Mouse (Mus musculus): ENCODE results near the gene Krt81. TPM values are rescaled to one million over a fixed set of nuclear protein-coding genes. Genes with fewer than 3 reads are reported as not detected.

Krt81 gene
- polyA plus RNA-seq, 1 experiment = not detected

DNA sequence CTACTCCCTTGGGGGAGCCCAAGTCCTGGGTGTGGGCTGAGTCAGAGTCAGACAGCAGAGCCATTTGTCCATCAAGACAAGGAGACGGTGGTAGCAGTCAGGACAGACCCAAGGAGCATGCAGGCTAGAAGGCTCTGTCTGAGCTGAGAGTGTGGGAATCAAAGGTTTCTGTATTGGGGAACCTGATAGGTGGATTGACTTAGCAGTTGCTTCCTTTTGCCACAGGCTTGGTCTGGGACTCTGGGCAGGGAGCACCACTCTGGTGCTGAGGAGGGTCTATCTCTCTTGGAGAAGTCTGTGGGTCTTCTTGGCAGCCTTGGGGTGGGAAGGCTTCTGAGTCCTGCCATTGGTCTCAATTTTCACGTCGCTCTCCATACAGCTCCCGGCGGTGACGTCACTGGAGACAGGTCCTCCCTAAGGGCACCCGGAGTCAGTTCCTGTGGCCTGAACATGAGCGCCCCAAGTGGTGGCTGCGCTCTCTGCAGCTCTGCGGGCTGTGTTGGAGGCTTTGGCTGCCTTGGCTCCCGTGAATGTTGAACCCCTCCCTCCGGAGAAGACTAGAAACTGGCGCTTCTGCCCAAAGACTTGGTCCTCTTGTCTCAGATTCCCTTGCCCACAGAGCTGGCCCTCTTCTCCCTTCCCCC is 10.3 kb downstream of the Krt81 start:
- DNase-seq (ENCODE audit: low spot score) = peak; percentile 48

DNA sequence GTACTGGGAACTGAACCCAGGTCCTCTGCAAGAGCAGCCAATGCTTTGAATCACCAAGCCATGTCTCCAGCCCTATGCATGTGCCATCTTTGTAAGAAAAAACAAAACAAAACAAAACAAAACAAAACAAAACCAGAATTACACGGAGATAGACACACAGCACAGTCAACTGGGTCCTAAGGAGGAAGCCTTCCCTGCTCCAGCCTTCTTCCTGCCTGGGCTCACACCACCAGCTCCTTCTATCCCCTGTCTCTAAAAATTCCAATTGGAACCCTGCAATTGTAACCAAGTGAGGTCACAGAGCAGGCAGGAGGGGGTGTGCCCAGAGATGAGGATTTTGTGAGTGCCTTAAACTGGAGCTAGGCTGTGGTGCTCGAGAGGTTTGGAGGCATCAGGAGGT is 16.1 kb downstream of the Krt81 start, which contains the start of gene Krt88:
Krt88 (plus strand) TSS at position 301 of the 400 bp plus-strand sequence.
- DNase-seq (ENCODE audit: low spot score) = no peak

DNA sequence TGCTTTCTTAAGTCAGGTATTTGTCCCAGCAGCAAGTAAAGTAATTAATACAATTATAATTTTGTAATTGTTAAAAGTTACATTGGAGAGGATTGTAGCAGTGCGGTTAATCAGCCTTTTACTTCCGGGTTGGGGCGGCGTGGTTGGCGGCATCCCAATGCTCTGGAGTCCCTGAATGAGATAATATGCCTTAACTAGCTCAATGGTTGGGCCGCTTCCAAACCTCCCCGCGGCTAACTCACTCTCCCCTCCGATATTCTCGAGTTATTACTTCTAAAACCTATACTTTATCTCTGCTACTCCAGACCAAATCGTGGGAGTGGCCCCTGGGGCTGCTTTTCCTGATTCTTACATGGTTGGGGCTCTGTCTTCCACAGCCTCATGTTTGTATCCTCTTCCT is 17.0 kb downstream of the Krt81 start:
- DNase-seq (ENCODE audit: low spot score) = no peak

DNA sequence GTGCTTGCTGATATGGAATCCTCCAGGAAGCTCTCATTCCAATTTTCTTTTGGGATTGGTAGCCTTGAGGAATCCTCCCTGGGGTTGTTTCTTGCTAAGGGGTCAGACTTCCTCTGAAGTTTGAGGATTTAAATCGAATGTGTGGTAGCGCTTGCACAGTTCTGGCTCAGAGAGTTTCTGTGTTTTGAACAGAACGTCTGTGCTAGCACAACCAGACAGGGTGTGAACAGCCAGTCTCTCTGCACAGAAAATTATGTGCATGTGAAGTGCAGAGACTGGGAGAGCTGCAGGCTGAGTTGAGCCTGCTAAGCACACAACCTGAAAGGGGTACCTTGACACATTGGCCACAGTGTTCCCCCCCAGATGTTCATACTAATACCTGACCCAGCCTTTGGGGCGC is 22.7 kb downstream of the Krt81 start:
- DNase-seq (ENCODE audit: low spot score) = no peak

DNA sequence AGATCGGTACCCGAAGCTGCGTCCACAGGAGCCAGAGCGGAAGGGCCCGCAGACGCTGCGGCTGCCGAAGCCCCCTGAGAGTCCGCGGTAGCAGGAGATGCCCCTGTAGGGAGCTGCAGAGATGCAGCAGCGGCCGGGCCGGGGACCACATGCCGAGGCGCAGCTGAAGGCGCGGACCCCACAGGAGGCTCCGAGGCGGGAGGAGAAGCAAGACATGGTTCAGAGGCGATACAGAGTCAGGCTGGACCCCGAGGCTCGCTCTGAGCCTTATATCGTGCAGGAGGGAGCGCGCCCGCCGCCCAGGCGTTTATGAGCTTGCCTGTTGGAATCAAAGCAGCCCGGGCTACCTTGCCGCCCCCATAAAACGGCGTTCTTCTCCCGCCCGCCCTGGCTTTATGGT is 25.0 kb downstream of the Krt81 start, which contains the start of gene Krt87:
Krt87 (minus strand) TSS at position 250 of the 400 bp plus-strand sequence.
- no peak for DNase-seq (ENCODE audit: low spot score)

DNA sequence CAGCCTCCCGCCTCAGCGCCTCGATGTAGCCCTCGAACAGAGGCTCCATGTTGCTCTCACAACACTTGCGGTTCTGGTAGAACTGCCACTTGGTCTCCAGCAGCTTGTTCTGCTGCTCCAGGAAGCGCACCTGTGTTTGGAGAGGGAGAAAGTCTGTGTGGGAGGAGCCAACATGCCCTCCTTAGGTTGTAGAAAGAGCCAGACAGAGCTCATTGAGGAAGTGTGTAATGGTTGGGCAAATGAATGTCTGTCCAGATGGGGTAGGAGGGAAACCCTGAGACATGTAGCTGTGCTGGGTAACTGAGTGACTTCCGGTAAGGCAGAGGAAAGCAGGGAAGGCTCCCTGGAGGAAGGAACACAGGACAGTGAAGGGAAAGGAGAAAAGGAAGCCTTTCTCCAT is 26.9 kb downstream of the Krt81 start:
- no peak for DNase-seq (ENCODE audit: low spot score)

DNA sequence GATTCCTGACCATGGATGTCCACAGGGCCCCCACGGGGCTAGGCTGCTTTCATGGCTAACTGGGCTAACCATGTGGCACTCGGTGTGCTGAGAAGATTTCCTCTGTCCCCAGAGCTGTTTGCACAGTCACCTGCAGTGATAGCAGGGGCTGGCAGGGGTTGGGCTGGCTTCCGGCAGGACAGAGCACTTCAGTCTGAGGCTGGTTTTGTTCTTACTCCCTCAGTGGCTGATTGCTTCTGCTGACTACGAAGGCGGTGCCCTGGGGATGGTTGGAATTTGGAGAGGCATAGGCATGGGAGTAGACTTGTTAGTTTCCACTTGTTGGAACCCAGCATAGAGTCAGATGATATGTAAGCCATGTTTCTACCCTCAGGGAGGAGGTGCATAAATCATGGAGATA is 38.6 kb downstream of the Krt81 start:
- no peak for DNase-seq (ENCODE audit: low spot score)

DNA sequence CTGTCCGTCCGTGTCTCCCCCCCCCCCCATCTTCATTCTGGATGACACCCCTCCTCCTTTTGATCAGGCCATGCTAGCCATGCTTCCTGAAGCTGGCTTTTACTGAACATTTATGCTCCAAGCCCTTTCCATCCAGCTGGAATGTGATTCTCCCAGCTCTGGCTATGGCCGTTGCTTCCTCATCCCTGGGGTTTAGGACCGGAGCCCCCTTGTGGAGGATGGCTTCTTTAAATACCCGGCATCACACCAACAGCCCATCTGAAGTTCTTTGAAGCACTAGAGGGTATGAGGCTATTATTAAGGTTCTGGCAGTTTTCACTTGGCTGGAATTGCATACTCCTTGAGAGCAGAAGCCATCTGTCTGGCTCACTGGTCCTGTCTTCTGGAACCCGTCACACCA is 42.6 kb downstream of the Krt81 start:
- no peak for DNase-seq (ENCODE audit: low spot score)

DNA sequence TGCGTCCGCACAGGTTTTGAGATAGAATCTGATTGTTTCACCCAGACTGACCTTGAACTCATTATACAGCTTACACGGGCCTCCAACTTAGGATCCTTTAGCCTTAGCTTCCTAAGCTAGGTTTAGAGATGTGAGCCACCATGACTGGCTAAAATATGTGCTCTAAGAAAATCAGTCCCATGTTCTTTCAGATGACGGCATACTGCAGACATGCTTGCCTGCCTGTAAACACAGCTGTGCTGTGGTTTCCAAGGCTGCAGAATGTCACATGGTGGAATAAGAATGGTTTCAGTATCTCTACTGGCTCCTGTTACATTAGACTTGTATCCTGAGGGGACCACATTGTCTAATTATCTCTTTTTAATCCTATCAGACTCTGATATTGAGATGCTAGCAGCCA is 44.6 kb downstream of the Krt81 start:
- no peak for DNase-seq (ENCODE audit: low spot score)

DNA sequence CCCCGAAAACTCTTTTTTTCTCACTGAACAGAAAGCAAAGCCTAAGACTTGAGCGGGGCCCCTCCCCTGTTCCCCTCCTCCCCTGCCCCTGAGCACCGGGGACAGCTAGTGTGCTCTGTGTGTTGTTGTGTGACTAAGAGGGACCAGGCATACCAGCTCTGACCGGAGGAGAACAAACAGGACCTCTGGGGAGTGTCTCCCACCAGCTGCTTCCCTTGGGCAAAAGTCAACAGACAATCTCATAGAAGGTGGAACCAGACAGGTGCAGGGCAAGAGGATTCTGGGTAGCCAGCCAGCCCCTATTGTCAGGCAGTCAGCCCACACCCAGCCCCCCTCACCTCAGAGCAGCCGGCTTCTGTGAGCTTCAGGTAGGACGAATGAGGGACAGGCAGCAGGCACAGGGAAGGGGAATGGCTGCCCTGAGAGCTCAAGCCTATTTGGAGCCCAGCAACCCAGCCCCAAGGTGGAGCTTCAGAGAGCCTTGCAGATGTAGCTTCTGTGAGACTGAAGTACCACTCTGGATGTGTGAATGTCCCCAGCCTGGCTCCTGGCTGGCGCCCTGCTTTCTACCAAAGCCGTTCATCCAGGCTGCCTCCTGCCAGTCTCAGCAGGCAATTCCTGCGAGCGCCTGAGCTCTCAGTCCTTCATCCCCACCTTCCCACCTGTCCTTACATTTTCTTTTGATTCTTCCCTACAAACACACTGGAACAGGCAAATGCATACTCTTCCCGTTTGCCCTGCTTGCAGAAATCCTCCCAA is 48.6 kb downstream of the Krt81 start:
- DNase-seq (ENCODE audit: low spot score) = peak; percentile 34

DNA sequence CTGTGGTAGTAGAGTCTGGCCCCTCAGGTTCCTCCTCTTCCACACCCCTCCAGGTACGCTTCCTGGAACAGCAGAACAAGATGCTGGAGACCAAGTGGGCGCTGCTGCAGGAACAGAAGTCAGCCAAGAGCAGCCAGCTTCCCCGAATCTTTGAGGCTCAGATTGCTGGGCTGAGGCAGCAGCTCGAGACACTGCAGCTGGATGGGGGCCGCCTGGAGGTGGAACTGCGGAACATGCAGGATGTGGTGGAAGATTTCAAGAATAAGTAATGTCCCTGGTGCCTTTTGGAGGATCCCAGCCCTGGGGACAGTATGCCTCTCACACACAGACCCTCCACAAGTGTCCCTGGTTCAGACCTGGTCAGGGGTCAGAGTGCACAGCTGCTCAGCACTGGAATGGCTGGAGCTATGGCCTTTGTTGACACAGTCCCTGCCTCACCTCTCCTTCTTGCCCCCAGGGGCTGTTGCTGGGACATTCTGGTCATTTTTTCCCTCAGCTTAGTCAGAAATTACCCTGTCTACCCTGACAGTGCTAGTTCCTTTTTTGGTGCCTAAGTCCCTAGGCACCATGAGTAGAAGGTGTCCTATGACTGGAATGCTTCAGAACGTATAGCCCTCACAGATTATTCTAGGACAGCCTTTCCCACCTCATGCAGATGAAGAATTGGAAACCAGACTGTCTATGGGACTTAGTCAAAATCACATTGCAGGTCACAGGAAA is 49.5 kb downstream of the Krt81 start:
- no peak for DNase-seq (ENCODE audit: low spot score)

DNA sequence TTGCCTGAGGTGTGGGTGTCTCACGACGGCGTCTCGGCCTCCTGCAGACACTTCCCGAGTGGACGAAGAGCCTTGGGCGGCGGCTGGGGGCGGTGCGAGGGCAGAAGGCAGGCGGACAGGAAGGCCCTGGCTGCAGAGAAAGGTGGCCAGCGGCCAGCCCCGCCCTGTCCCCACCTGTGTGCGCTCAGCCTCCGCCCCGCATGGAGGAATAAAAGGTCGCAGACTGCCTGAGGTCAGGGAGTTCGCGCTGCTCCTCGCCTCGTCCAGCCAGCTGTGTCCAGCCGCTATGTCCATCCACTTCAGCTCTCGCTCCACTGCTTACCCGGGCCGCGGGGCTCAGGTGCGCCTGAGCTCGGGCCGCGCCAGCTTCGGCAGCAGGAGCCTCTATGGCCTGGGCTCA is 51.4 kb downstream of the Krt81 start:
- peak; percentile 84 for DNase-seq (ENCODE audit: low spot score)

DNA sequence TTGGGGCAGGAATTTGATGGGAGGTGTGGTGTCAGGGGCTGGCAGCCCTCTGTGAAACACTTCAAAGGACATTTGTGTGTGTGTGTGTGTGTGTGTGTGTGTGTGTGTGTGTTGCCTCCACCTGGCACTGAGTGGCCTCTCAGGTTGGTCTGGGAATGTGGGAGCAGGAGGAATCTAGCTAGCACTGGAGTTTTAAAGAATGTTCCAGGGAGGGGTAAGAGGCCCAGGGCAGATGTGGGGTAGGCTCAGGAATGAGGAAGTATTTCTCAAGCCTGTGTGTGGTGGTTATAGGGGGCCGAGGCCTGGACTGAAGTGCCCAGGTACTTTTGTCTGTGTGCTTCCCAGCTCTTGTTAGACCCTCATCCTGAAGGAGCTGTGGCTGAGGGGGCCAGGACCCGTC is 52.8 kb downstream of the Krt81 start, which contains the start of gene Krt7:
Krt7 (plus strand) TSS at position 269 of the 400 bp plus-strand sequence.
- DNase-seq (ENCODE audit: low spot score) = no peak

Other genes with a start within 250 kb of the Krt81 start
- 8.7 and 9.7 TPM in 2 replicates for gene Grasp, start 239.6 kb downstream of the Krt81 start, polyA plus RNA-seq (2012; rRNA removed)
- 11.7 and 12.4 TPM in 2 replicates for gene Nr4a1, start 209.5 kb downstream of the Krt81 start, polyA plus RNA-seq (2012; rRNA removed)
- 40.5 and 54.0 TPM in 2 replicates for gene Atg101, start 179.5 kb downstream of the Krt81 start, polyA plus RNA-seq (2012; rRNA removed)
- gene 6030408B16Rik, start 170.5 kb downstream of the Krt81 start, polyA plus RNA-seq (2012; rRNA removed) = 2.2 and 3.5 TPM in 2 replicates
- 4.8 and 6.2 TPM in 2 replicates for gene Krt80, start 93.6 kb downstream of the Krt81 start, polyA plus RNA-seq (2012; rRNA removed)
- 711 and 749 TPM in 2 replicates for gene Krt7, start 52.7 kb downstream of the Krt81 start, polyA plus RNA-seq (2012; rRNA removed)
- gene Krt87, start 24.9 kb downstream of the Krt81 start, polyA plus RNA-seq (2012; rRNA removed) = 0.03 and 0.15 TPM in 2 replicates
- gene Krt88, start 16.0 kb downstream of the Krt81 start, polyA plus RNA-seq (2012; rRNA removed) = 0.13 and 0.39 TPM in 2 replicates
- gene Krt86, start 9.7 kb upstream of the Krt81 start, polyA plus RNA-seq (2012; rRNA removed) = not detected in 2 replicates
- gene Krt83, start 27.8 kb upstream of the Krt81 start, polyA plus RNA-seq (2012; rRNA removed) = 0.09 TPM in 1 of 2 replicates, not detected in the other
- gene Gm49425, start 53.5 kb upstream of the Krt81 start, polyA plus RNA-seq (2012; rRNA removed) = not detected in 2 replicates
- gene Krt84, start 69.1 kb upstream of the Krt81 start, polyA plus RNA-seq (2012; rRNA removed) = not detected in 2 replicates
- not detected in 2 replicates for gene Krt82, start 86.9 kb upstream of the Krt81 start, polyA plus RNA-seq (2012; rRNA removed)
- not detected in 2 replicates for gene Krt90, start 99.2 kb upstream of the Krt81 start, polyA plus RNA-seq (2012; rRNA removed)
- not detected in 2 replicates for gene Krt75, start 110.2 kb upstream of the Krt81 start, polyA plus RNA-seq (2012; rRNA removed)
- gene Gm5414, start 164.4 kb upstream of the Krt81 start, polyA plus RNA-seq (2012; rRNA removed) = not detected in 2 replicates
- gene Gm5478, start 183.6 kb upstream of the Krt81 start, polyA plus RNA-seq (2012; rRNA removed) = not detected in 2 replicates
- not detected in 2 replicates for gene Krt6b, start 216.5 kb upstream of the Krt81 start, polyA plus RNA-seq (2012; rRNA removed)
- gene Krt6a, start 230.6 kb upstream of the Krt81 start, polyA plus RNA-seq (2012; rRNA removed) = 0.03 TPM in 1 of 2 replicates, not detected in the other
- 508 and 532 TPM in 2 replicates for gene Krt5, start 249.1 kb upstream of the Krt81 start, polyA plus RNA-seq (2012; rRNA removed)